In genomic region chr9:67043231-67044199, GRCm38 (mm10) we compare ENCODE assay signal across 8 mouse cellular contexts. TPM values are rescaled to one million over a fixed set of nuclear protein-coding genes. Genes with fewer than 3 reads are reported as not detected.
A peak's percentile ranks its signal among the peaks of the same experiment; 100 is the strongest.
DNase-seq lines count a peak whose midpoint lies in the region; ATAC-seq lines count a peak whose summit lies in the region.

No protein-coding gene starts in this region.

- H3K9ac ChIP-seq in hindbrain, embryonic 16.5 days (ENCODE audit: low read depth, low read length), result peak overlapping the region; percentile 91

- no peaks in the 10 kb centered on the region for H3K36me3 ChIP-seq in hindbrain, embryonic 16.5 days (ENCODE audit: control insufficient read depth, insufficient read depth, low read length)
- no peaks in the 10 kb centered on the region for H3K36me3 ChIP-seq in macrophage (ENCODE audit: inconsistent target)

- peaks cover 3% of the 10 kb centered on the region; the same call in 1 of the 2 replicates for H3K27me3 ChIP-seq in hindbrain, embryonic 16.5 days (replicated peaks; ENCODE audit: control insufficient read depth, insufficient read depth, low read length)

- H3K9me3 ChIP-seq in hindbrain, embryonic 16.5 days (ENCODE audit: control insufficient read depth, low read length), result no peaks in the 10 kb centered on the region

- under 1% methylated on average over 73 of the region's 73 CpGs for WGBS in hindbrain, embryonic 16.5 days
- WGBS in macrophage (ENCODE audit: missing documents), result under 1% methylated on average over 68 of the region's 73 CpGs

- peak overlapping the region; percentile 93 for H3K27ac ChIP-seq in hindbrain, embryonic 16.5 days (ENCODE audit: low read depth, low read length)
- peak overlapping the region; percentile 63 for H3K27ac ChIP-seq in macrophage

- H3K4me2 ChIP-seq in hindbrain, embryonic 16.5 days (ENCODE audit: low read length), result peak overlapping the region; percentile 71

- H3K4me3 ChIP-seq in hindbrain, embryonic 16.5 days (ENCODE audit: low read length), result peak overlapping the region; percentile 67
- peak overlapping the region; percentile 89 for H3K4me3 ChIP-seq in macrophage (ENCODE audit: inconsistent target)

- H3K79me2 ChIP-seq in macrophage (ENCODE audit: inconsistent target), result peaks cover 48% of the 10 kb centered on the region

- H3K4me1 ChIP-seq in hindbrain, embryonic 16.5 days (ENCODE audit: control insufficient read depth, insufficient read depth, low read depth, low read length), result peaks cover 49% of the 10 kb centered on the region

- peak; percentile 98 for DNase-seq in T-cell, adult 2 months (ENCODE audit: low spot score)
- DNase-seq in cerebellum, postnatal 36 days, result peak; percentile 100
- DNase-seq in frontal cortex, postnatal 36 days (ENCODE audit: low spot score in 2 of 2), result peak; percentile 99 to 100
- DNase-seq in left cerebral cortex, adult 18-20 months (ENCODE audit: low spot score in 2 of 2), result peak; percentile 100
- DNase-seq in right cerebral cortex, adult 18-20 months, result peak; percentile 100
- DNase-seq in urinary bladder, postnatal 10 days (ENCODE audit: low spot score), result peak; percentile 90

- ATAC-seq in hindbrain, embryonic 16.5 days, result peak; percentile 97

RNA-seq across cellular contexts. Expression of gene Tpm1, which starts 5.7 kb away (rescaled TPM):
- 187 and 214 TPM in 2 replicates for polyA plus RNA-seq in hindbrain, embryonic 16.5 days (2015; fragmentation: Nextera tagmentation; extraction: Ambion mirVana)
- total RNA-seq in left cerebral cortex, adult 18-20 months (2021), result 100 to 1,000 TPM; 234 to 249 TPM
- 100 to 1,000 TPM in 23 of 26 experiments, 10 to 100 TPM in 3; 48.0 to 685 (median 176) TPM for total RNA-seq in macrophage (2018; cell fraction: chromatin; rRNA removed)
- total RNA-seq in macrophage (2018; cell fraction: cytosol; rRNA removed), result 100 to 1,000 TPM in 1 of 26 experiments, 10 to 100 TPM in 25; 43.6 to 100 (median 67.4) TPM
- 100 to 1,000 TPM in 12 of 26 experiments, 10 to 100 TPM in 14; 49.8 to 226 (median 95.4) TPM for total RNA-seq in macrophage (2018; cell fraction: nucleus; rRNA removed)
- 62.6 to 101 TPM (median 96.3 TPM) in 3 replicates for polyA plus RNA-seq in macrophage (2018)

Comparison
In these comparisons a context has a peak if more than half of its experiments do, and no peak if none do; other contexts are left out.
1. Peak in every context shown above with its lines: DNase-seq, ATAC-seq, H3K4me3 ChIP-seq and H3K27ac ChIP-seq.